ENCODE assay signal across 8 mouse cellular contexts in the genomic region with DNA sequence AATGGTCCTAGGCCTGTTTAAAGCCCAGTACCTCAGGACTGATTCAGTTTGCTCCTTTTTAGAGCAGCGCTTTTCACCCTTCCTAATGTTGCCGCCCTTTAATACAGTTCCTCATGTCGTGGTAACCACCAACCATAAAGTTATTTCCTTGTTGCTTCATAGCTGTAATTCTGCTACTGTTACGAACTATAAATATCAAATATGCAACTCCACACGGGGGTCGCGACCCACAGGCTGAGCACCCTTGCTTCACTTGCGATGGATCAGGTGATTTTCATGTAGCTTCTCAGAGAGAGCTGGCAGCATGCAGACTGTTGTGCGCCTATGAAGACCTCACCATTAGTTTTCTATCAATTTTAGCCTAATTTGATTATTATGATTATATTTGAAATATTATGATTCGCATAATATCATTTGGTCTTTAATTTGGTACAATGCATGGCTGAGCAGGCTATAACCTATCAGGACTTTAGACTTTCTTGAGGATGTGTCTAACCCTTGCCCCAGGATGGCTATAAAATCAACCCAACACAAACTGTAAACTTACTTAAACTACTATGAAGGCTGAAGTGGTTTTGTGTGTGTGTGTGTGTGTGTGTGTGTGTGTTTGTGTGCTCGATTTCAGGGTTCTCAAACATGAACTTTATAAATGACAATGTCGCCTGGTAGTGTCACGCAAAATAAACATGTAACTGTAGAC. TPM values are rescaled to one million over a fixed set of nuclear protein-coding genes. Genes with fewer than 3 reads are reported as not detected.
DNase-seq lines count a peak whose midpoint lies in the region; ATAC-seq and TF ChIP-seq lines count a peak whose summit lies in the region.

No protein-coding gene starts in this region.

- H3K27ac ChIP-seq in lung, embryonic 16.5 days (ENCODE audit: low read length): no peak overlapping the region
- H3K27ac ChIP-seq in forebrain, postnatal 0 days (ENCODE audit: low read depth, low read length): no peak overlapping the region
- H3K27ac ChIP-seq in liver, embryonic 12.5 days: no peak overlapping the region
- no peak overlapping the region for H3K27ac ChIP-seq in stomach, embryonic 15.5 days

- peak overlapping the region; percentile 87 for H3K4me3 ChIP-seq in lung, embryonic 16.5 days (ENCODE audit: low read length)
- peak overlapping the region; percentile 84 for H3K4me3 ChIP-seq in forebrain, postnatal 0 days (ENCODE audit: low read depth, low read length)
- no peak overlapping the region for H3K4me3 ChIP-seq in liver, embryonic 12.5 days
- H3K4me3 ChIP-seq in stomach, embryonic 15.5 days (replicated peaks): peak overlapping the region; percentile 72

- TF ChIP-seq CTCF in forebrain, postnatal 0 days (IDR thresholded peaks at IDR 0.05; ENCODE audit: low read depth): no peak

- no peak for DNase-seq in lung, postnatal 10 days
- DNase-seq in forebrain, postnatal 0 days: no peak
- no peak for DNase-seq in spleen, adult 18-20 months
- DNase-seq in spleen, adult 12 weeks (ENCODE audit: low spot score): no peak

- 74% methylated on average over 13 of the region's 13 CpGs for WGBS in lung, embryonic 16.5 days
- 86% methylated on average over 13 of the region's 13 CpGs for WGBS in forebrain, postnatal 0 days
- WGBS in liver, embryonic 12.5 days (ENCODE audit: insufficient replicate concordance): 65% methylated on average over 13 of the region's 13 CpGs
- 76% methylated on average over 13 of the region's 13 CpGs for WGBS in stomach, embryonic 15.5 days

- H3K9me3 ChIP-seq in lung, embryonic 16.5 days (ENCODE audit: control insufficient read depth, low read length): no peaks in the 10 kb centered on the region
- H3K9me3 ChIP-seq in forebrain, postnatal 0 days (ENCODE audit: low read length): no peaks in the 10 kb centered on the region
- H3K9me3 ChIP-seq in liver, embryonic 12.5 days (replicated peaks): no peaks in the 10 kb centered on the region
- no peaks in the 10 kb centered on the region for H3K9me3 ChIP-seq in stomach, embryonic 15.5 days

- ATAC-seq in lung, embryonic 16.5 days (ENCODE audit: low read depth): no peak
- ATAC-seq in forebrain, postnatal 0 days: no peak
- no peak for ATAC-seq in liver, embryonic 12.5 days
- ATAC-seq in stomach, embryonic 15.5 days (ENCODE audit: insufficient read depth, low FRiP score, low read depth): no peak
- no peak for ATAC-seq in megakaryocyte-erythroid progenitor cell, adult 5-6 weeks (replicated peaks; ENCODE audit: low FRiP score, low TSS enrichment, poor library complexity, severe bottlenecking)

- no peaks in the 10 kb centered on the region for H3K27me3 ChIP-seq in lung, embryonic 16.5 days (ENCODE audit: control insufficient read depth, insufficient read depth, low read depth, low read length)
- H3K27me3 ChIP-seq in forebrain, postnatal 0 days (ENCODE audit: insufficient read depth, low read length): no peaks in the 10 kb centered on the region
- H3K27me3 ChIP-seq in liver, embryonic 12.5 days (replicated peaks): peaks cover 63% of the 10 kb centered on the region
- no peaks in the 10 kb centered on the region for H3K27me3 ChIP-seq in stomach, embryonic 15.5 days (replicated peaks)

- no peaks in the 10 kb centered on the region for H3K36me3 ChIP-seq in lung, embryonic 16.5 days (ENCODE audit: control insufficient read depth, insufficient read depth, low read length)
- 0 out of 2 replicates have a peak, but pooled peaks cover 3% of the 10 kb centered on the region for H3K36me3 ChIP-seq in forebrain, postnatal 0 days (ENCODE audit: insufficient read depth)
- H3K36me3 ChIP-seq in liver, embryonic 12.5 days: no peaks in the 10 kb centered on the region
- no peaks in the 10 kb centered on the region for H3K36me3 ChIP-seq in stomach, embryonic 15.5 days

- H3K4me1 ChIP-seq in lung, embryonic 16.5 days (replicated peaks; ENCODE audit: control insufficient read depth, insufficient read depth, low read length): peaks cover 8% of the 10 kb centered on the region
- no peaks in the 10 kb centered on the region for H3K4me1 ChIP-seq in forebrain, postnatal 0 days (ENCODE audit: insufficient read depth)
- no peaks in the 10 kb centered on the region for H3K4me1 ChIP-seq in liver, embryonic 12.5 days
- 0 out of 2 replicates have a peak, but pooled peaks cover 4% of the 10 kb centered on the region for H3K4me1 ChIP-seq in stomach, embryonic 15.5 days

- H3K9ac ChIP-seq in lung, embryonic 16.5 days (ENCODE audit: low read length): no peak overlapping the region; the same call in 1 of the 2 replicates
- H3K9ac ChIP-seq in forebrain, postnatal 0 days: peak overlapping the region; percentile 86
- H3K9ac ChIP-seq in liver, embryonic 12.5 days: no peak overlapping the region
- H3K9ac ChIP-seq in stomach, embryonic 15.5 days: peak overlapping the region; percentile 72; the same call in 1 of the 2 replicates

- peak overlapping the region; percentile 93 for H3K4me2 ChIP-seq in lung, embryonic 16.5 days (ENCODE audit: low read depth, low read length)
- H3K4me2 ChIP-seq in forebrain, postnatal 0 days (ENCODE audit: low read depth): peak overlapping the region; percentile 88
- H3K4me2 ChIP-seq in liver, embryonic 12.5 days: peak overlapping the region; percentile 71; the same call in 1 of the 2 replicates
- peak overlapping the region; percentile 91 for H3K4me2 ChIP-seq in stomach, embryonic 15.5 days

RNA-seq across cellular contexts. Expression of gene B4galt4, which starts 0.7 kb away (rescaled TPM):
- 34.7 and 38.1 TPM in 2 replicates for polyA plus RNA-seq in lung, embryonic 16.5 days (2015; fragmentation: Nextera tagmentation; extraction: Ambion mirVana)
- total RNA-seq in forebrain, postnatal 0 days (2014; rRNA removed): 25.0 and 32.9 TPM in 2 replicates
- polyA plus RNA-seq in forebrain, postnatal 0 days (2015; fragmentation: Nextera tagmentation; extraction: Ambion mirVana): 26.6 and 27.3 TPM in 2 replicates
- 4.7 and 5.7 TPM in 2 replicates for polyA plus RNA-seq in liver, embryonic 12.5 days (2016; fragmentation: Nextera tagmentation; extraction: Ambion mirVana)
- 21.1 and 21.8 TPM in 2 replicates for polyA plus RNA-seq in stomach, embryonic 15.5 days (2015; fragmentation: Nextera tagmentation; extraction: Ambion mirVana)
- not detected in 2 replicates for total RNA-seq in megakaryocyte-erythroid progenitor cell, adult 5-6 weeks (2014; fragmentation: Nextera tagmentation)
- total RNA-seq in megakaryocyte-erythroid progenitor cell, adult 5-6 weeks (2017): 1.8 and 2.9 TPM in 2 replicates

RNA-seq across cellular contexts. Expression of gene Arhgap31, which starts 28.3 kb away (rescaled TPM):
- 21.5 and 23.9 TPM in 2 replicates for polyA plus RNA-seq in lung, embryonic 16.5 days (2015; fragmentation: Nextera tagmentation; extraction: Ambion mirVana)
- 7.7 and 9.6 TPM in 2 replicates for total RNA-seq in forebrain, postnatal 0 days (2014; rRNA removed)
- polyA plus RNA-seq in forebrain, postnatal 0 days (2015; fragmentation: Nextera tagmentation; extraction: Ambion mirVana): 1.8 and 2.4 TPM in 2 replicates
- polyA plus RNA-seq in liver, embryonic 12.5 days (2016; fragmentation: Nextera tagmentation; extraction: Ambion mirVana): 3.5 and 4.0 TPM in 2 replicates
- polyA plus RNA-seq in stomach, embryonic 15.5 days (2015; fragmentation: Nextera tagmentation; extraction: Ambion mirVana): 9.8 and 10.1 TPM in 2 replicates
- total RNA-seq in megakaryocyte-erythroid progenitor cell, adult 5-6 weeks (2014; fragmentation: Nextera tagmentation): 1.4 and 1.7 TPM in 2 replicates
- total RNA-seq in megakaryocyte-erythroid progenitor cell, adult 5-6 weeks (2017): 0.14 and 0.91 TPM in 2 replicates

RNA-seq across cellular contexts. Expression of gene Upk1b, which starts 58.8 kb away (rescaled TPM):
- polyA plus RNA-seq in lung, embryonic 16.5 days (2015; fragmentation: Nextera tagmentation; extraction: Ambion mirVana): 14.8 and 20.6 TPM in 2 replicates
- total RNA-seq in forebrain, postnatal 0 days (2014; rRNA removed): 0.15 and 1.3 TPM in 2 replicates
- polyA plus RNA-seq in forebrain, postnatal 0 days (2015; fragmentation: Nextera tagmentation; extraction: Ambion mirVana): 0.57 and 0.62 TPM in 2 replicates
- 2.4 and 2.5 TPM in 2 replicates for polyA plus RNA-seq in liver, embryonic 12.5 days (2016; fragmentation: Nextera tagmentation; extraction: Ambion mirVana)
- polyA plus RNA-seq in stomach, embryonic 15.5 days (2015; fragmentation: Nextera tagmentation; extraction: Ambion mirVana): 28.4 and 41.5 TPM in 2 replicates
- total RNA-seq in megakaryocyte-erythroid progenitor cell, adult 5-6 weeks (2014; fragmentation: Nextera tagmentation): not detected in 2 replicates
- not detected in 2 replicates for total RNA-seq in megakaryocyte-erythroid progenitor cell, adult 5-6 weeks (2017)

Comparison
In these comparisons a context has a peak if more than half of its experiments do, and no peak if none do; other contexts are left out.
1. H3K9ac ChIP-seq: peak in forebrain, postnatal 0 days (single experiment) and stomach, embryonic 15.5 days (single experiment); none in lung, embryonic 16.5 days (single experiment) and liver, embryonic 12.5 days (single experiment).
2. Peak in every context shown above with its lines, with median percentiles within 50 percentile points of each other: H3K4me2 ChIP-seq.